Mouse (Mus musculus): ENCODE measurements at regions not wholly inside any gene's neighbourhood (a gene's known extent, or its start where the extent isn't known, plus 50 kb on each side); places are given as distances from the start of the nearest gene placed in this dataset.
A peak's percentile ranks its signal among the peaks of the same experiment; 100 is the strongest.

DNA sequence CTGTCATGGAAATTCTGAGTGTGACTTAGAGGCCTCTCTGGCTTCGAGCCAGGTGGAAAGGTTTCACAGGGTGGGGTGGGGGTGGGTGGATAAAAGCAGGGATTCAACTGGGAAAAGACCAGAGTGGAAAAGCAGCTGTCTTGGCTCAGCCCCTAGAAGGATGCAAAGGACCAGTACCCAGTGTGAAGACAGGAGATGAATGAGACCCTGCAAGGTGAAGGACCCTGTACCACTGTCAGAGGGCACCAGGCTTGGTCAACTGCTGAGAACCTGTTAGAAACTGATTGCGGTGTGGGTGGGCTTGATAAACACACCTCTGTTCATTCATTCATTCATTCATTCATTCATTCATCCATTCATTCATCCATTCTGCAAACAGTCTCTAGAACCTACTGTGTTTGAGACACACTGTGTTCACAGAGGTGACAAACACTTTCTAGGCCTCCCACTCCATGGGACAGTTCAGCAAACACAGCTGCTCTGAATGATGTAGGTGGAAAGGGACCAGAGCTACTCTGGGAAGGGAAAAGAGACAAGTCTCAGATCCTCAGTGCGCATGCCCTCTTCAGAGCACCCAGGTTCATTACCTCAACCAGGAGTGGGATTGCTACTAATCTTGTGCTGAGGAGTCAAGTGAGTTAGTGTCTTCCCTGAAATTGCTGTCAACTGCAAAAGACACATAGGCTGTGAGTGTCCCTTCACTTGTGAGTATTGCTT, 100.4 kb upstream of the Sesn3 start:
- DNase-seq (ENCODE audit: low spot score in 2 of 2): peak in 1 of 2 experiments; percentile 23

DNA sequence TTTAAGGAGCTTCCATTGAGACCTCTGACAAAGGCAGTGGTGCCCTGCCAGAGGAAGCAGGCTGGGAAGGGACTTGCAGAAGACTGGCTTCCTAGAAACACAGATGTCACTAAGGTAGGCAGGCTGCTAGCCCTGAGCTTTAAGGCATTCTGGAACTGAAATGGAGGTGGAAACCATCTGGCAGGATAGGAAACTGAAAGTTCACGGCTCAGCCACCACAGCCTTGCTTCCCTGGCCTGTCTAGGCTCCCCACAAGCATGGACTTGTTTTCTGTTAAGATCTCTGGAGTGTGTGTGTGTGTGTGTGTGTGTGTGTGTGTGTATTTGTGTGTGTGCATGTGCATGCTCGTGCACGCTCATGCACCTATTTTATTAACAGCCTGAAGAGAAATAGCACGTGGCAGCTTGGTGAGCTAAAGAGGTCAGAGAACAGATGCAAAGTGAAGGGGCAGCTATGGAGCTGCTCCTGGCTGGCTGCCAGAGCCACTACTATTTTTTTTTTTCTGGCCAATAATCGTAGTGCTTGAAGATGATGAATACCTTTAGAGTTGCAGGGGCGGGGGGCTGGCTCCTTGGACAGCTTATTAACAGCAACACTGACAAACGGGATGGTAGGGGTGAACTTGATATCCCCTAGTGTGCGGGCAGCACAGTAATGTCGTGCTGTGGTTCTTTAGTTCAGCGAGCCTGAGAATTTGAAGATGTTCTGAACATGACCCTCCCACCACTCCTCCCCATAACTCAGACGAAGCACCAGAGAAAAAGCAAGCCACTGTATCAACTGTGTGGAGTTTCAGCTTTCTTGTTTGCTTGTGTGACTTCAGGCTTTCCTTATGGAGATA, 99.6 kb upstream of the Sesn3 start:
- DNase-seq (ENCODE audit: low spot score in 2 of 2): peak in 1 of 2 experiments; percentile 51

DNA sequence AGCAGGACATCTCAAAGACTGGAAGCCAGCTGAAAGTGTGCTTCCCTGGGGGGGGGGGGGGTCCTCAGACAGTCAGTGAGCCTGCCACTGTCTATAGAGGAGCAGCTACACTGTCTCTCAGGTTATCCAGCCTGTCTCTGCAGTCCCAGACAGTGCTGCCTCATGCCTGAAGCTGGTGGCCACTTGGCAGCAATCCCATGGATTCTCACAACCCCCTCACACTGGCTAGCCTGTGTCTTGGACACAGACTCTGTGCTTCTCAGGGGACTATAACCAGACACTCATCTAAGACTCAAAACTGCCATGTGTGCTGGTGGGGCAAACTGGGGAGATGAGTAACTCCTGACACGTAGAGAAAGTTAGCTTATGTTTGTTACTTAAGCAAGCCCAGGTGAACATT, 95.1 kb upstream of the Sesn3 start:
- no peak for DNase-seq (ENCODE audit: low spot score in 2 of 2)

DNA sequence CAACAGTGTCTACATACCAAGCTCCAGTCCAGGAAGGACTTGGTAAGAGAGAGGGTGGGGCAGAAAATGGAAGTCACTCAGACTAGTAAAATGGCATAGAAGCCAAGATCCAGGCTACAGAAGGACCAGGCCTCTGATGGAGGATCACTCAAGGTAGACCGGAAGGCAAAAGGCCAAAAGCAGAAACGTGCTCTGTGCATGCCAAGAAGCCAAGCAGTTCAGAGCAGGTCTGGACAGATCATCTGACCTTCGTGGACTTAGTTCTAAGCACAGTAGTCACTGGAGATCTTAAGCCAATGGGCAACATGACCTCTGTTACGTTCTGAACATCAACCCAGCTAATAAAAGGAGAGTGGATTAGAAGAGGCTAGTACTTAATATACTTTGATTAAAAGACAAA, 90.6 kb upstream of the Sesn3 start:
- DNase-seq (ENCODE audit: low spot score in 2 of 2): no peak

DNA sequence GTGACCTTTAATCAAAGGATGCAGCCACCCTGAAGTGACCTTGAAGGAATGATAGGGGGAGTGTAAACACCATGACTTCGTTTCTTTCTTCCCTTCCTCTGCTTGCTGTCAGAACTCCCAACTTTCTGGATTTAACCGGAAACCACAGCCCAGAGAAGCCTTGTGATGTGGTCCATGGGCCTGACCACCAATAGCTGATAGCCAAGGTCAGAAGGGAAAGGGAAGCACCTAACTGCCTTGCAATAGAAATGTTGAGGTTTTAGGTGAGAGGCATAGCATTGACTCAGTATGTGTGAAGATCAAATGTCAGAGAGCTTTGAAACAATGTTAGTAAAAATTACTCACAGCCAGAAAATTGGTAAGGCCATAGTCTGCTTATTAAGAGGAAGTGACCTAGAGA, 89.2 kb upstream of the Sesn3 start:
- no peak for DNase-seq (ENCODE audit: low spot score in 2 of 2)

DNA sequence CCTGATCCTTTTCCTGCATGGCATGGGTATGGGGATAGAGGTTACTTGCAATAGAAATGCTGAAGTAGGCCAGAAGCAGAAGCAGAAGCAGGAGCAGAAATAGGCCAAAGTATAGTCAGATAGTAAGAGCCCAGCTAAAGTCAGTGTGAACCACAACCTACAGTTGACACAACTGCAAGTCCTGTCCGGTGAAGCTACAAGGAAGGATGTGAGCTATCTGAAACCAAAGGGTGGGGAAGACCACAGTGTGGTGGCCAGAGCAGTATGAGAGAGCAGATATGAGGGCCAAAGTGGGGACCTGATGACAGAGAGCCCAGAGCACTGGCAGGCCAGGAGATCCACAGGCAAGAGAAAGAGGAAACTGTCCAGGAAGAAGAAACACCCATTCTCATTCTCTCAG, 87.1 kb upstream of the Sesn3 start:
- no peak for DNase-seq (ENCODE audit: low spot score in 2 of 2)

DNA sequence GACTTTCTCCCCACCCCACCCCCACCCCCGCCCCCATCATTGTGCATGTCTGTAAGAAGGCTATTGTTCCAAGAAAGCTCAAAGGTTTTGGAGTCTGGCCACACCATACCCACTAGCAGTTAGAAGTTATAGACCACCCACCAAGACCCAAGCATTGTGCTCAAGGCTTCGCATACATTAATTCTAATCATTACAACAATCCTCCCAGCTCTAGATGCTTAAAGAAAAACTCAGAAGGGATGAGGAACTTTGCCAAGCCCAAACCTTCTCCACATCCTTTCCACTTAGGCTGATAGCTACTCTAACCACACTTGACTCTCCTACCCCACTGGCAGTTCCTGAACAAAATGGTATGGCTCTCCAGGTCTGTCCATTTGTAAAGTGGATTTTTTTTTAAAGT, 86.4 kb upstream of the Sesn3 start:
- no peak for DNase-seq (ENCODE audit: low spot score in 2 of 2)

DNA sequence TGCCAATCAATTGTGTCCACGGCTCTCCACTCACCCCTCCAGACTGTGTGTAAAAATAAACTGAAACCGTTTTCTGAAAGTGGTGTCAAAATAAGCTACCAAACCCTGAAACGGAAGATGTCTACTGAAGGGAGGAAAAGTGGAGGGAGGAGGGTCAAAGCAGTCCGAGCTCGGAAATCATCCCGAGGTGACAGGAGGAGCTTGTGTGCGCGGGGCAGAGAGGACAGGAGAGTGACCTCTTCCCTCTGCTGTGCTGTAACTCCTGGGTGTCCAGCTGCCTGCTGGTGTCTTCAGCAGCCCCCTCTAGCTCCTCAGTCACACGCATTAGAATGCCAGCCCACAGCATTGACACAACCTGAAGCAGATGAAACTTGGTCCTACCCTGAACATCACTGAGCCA, 84.2 kb upstream of the Sesn3 start:
- DNase-seq (ENCODE audit: low spot score in 2 of 2): no peak

DNA sequence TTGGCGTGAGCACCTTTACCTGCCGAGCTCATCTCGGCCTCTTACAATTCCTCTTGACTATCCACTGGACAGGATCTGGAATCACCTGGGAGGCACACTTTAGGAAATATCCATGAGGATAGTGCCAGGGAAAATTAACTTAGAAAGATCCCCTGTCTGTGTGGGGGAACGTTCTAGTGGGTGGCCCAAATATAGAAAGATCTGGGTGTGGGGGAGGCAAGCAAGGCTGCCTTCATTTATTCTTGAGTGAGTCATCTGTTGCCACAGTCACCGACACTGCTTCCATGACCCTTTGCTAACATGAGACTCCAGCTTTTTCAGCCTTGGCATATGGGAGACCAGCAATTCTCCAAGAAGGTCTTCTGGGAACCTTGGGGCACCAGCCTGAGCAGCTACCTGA, 80.1 kb upstream of the Sesn3 start:
- DNase-seq (ENCODE audit: low spot score in 2 of 2): no peak

DNA sequence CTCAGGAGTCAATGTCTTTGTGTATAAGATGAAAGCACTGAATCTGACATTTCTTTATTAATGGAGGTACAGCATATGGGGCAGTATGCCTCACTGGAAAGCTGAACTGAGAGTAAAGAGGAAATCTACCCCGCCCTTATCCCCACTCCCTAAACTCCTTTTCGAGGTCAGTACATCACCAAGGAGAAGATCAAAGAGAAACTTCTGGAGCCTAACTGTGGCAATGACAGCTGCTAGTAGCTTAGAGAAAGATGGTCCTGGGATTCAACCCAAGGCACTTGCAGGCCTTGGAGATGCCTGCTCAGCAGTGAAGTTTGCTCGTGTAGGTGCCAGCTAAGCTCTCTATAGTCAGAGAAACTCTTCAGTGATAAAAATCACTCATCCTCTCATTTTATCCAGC, 75.8 kb upstream of the Sesn3 start:
- DNase-seq (ENCODE audit: low spot score in 2 of 2): no peak

DNA sequence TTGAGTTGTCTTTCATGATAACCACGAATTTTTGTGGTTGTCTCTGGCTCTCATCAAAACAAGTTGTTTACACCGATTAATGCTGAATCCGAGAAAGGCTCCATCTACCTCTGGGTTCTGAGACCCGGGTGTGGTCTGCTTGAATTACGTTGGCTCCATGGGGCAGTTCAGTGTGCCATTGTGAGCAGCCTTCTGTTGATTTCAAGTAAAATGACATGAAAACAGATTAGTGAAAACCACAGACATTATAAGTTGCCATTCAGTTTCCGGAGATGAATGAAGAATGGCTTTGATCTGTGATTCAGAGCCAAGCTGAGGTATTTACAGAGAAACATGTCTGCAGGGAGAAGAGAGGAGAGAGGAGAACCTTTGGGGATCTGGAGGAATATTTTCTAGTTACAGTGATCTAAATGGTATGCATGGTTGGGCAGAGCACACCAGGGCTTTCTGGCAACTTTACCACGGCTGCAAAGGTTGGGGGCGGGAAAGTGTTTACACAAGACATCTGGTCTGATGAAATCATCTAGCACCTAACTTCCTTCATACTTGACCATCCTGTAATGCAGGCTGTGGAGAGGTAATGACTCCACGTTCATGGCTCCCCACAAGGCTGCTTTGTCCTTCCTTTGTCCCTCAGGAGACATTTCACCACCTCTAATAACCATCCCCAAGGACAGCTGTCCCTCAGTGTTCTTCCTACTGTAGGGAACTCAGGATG, 74.7 kb upstream of the Sesn3 start:
- DNase-seq (ENCODE audit: low spot score in 2 of 2): no peak

DNA sequence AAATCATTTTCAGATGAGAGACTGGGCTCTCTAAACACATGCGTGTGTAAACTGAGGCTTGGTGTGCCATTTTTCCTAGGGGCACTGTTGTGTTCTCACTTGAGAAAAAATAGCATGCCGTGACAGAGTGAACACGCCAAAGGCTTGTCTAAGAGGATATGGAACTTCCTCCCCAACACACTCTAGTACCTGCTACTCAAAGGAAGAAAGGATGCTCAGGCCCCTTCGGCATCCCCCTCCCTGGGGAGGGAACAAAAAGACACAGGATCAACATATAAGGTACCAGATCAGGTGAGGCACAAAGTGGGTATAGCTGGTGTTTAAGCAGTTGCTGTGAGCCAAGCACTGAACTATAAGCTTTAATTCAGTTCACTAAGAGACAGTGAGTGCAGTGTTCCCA, 74.0 kb upstream of the Sesn3 start:
- no peak for DNase-seq (ENCODE audit: low spot score in 2 of 2)

DNA sequence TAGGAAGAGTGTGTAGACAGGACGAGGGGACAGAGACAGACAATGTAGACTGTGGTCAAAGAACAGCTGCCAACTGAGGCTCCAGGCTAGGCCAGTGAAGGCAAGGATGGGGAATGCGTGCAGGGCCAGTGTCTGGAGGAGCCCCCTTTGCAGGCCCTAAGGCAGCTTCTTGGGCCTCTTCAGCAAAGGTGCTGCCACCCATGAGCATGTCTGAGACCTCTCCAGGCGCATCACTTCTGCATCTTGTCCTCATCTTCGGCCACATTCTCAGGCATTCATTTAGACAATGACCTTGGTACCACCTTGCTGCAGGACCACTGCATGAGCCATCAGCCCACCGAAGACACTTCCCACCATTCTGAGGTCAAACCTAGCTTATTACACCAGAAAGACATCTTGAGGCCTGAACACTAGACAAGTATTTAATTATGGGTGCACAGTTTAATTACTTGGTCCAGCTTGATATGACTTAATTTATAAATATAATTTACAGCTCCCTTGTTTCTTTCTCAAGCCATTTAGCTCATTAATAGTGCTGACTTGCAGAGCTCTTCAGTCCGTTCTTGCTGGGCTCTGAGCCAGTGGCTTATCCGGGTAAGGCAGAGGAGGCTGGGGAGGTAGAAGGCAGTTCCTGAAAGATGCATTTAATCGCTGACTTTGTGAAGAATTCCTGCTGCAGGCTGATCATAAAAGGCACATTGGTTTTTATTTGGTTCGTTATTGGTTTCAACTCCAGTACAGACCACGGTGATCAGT, 72.1 kb upstream of the Sesn3 start:
- DNase-seq (ENCODE audit: low spot score in 2 of 2): no peak

DNA sequence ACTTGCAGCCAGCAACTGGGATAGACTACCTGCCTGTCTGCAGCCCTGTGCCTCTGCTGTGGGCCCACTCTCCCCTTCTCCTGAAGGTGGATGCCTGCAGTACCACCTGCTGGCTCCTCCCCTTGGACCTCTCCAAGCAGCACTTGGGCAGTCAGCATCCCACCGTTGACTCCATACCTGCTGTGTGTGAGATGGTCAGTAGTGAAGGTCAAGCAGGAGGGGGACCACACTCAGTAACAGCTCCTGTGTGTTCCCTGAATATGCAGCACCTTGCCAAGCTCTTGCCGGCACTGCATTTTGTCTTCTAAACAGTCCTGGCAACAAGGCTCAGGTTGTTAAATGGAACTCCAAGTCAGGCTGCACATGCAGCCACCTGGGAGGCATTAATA, 71.6 kb upstream of the Sesn3 start:
- DNase-seq (ENCODE audit: low spot score in 2 of 2): no peak

DNA sequence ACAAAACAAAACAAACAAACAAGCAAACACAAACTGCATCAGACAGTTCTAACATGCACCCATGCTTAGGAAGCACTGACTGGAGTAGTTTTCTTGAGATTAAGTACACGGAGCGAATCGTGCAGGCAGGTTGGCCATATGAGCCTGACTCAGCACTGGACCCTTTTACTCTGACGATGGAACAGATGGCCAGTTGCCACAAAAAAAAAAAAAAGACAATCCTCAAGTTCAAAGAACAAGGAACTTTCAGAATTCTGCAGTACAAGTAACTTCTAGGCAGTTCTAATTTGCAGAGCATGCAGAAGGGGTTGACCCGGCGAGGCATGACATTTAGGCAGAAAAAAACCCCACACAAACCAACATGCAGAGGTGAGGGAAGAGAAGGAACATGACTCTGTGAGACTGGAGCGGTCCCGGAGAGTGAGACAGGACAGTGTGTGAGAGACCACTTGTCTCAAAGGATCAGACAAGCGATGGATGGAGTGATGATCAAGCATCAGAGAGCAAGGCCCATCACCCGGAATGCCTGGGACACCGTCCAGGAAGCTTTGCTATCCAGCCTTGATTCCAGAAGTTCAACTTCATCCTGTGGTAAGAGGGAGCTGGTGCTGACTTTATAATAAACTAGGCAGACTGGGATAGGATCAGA, 71.0 kb upstream of the Sesn3 start:
- DNase-seq (ENCODE audit: low spot score in 2 of 2): no peak

DNA sequence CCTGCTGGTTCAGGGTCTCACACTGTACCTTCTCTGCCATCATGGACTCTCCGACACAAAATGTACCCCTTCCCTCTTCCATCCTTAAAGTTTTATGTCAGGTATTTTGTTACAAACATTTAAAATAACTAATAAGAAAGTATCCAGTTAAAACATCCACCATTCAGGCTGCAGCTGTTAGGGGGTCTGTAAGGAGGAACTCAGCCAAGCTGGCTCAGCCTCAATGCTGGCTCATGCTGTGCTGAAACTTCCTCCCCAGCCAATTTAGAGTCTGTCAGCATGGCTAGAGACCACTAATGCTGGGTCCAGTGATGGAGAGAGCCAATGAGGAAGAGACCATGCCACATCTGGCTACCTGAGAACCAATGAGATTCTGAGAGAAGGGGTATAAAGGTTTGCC, 70.0 kb upstream of the Sesn3 start:
- no peak for DNase-seq (ENCODE audit: low spot score in 2 of 2)

DNA sequence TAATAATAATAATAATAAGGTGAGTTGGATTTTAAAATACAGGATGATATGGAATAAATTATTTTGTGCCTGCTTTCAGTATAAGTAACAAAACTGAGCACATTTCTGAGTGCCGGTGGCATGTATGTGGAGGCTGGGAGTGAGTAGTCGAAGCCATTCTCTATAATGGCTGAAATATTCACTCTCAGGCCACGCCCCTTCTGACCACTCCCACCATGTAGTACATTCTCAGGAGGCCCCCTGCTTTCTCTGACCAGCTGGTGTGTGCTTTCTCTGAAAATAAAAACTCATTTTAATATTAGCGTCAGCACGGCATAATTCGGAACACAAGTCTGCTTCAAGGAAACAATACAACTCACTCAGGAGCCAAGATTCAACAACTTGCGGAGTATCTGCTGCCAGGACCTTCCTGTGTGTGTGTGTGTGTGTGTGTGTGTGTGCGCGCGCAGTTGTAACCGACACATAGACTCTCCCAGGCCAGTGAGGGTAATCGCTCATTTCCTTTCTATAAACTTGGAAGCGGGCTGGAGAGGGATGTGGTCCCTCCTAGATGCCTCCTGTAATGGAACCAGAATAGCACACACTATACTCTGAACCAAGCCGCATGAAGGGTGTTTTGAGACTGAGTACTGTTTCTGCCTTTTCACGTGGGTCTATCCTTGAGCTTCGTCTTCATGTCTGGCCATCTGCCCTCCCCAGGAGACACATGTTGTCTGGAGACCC, 67.9 kb upstream of the Sesn3 start:
- no peak for DNase-seq (ENCODE audit: low spot score in 2 of 2)

DNA sequence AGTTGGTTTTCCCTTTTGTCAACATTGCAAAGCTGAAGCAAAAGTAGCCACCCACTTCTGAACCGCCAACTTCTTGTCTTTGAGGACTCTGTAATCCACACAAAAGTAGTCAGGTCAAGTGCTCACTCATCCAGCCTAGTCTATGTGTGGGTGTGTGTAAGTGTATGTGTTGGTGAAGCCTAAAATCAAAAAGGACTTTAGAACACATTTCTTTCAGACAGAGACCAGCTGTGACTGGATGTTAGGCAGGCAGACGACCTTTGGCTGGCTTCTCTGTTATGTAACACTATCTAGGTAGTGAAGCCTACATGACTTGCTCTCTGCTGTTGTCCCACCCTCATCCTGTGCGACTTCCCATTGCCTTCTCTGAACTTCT, 67.3 kb upstream of the Sesn3 start:
- DNase-seq (ENCODE audit: low spot score in 2 of 2): peak in 1 of 2 experiments; percentile 36

DNA sequence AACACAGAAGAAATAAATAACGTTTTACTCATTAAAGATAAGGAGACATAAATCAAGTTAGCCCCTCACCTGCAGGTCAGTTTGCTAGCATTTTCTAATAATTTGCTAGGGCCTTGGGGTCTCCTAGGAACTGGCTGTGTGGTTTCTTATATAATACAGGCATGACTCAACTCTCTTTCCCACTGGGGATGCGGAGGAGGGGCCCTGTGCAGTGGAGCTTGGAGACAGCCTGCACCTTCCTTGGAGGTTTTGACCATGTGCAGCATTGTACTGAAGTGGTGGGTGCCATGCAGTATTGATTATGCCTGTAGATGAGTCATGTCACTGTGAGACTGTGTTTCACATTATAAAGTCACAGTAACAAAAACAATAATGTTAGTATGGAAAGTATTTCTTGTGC, 61.6 kb upstream of the Sesn3 start:
- DNase-seq (ENCODE audit: low spot score in 2 of 2): peak in 1 of 2 experiments; percentile 37

DNA sequence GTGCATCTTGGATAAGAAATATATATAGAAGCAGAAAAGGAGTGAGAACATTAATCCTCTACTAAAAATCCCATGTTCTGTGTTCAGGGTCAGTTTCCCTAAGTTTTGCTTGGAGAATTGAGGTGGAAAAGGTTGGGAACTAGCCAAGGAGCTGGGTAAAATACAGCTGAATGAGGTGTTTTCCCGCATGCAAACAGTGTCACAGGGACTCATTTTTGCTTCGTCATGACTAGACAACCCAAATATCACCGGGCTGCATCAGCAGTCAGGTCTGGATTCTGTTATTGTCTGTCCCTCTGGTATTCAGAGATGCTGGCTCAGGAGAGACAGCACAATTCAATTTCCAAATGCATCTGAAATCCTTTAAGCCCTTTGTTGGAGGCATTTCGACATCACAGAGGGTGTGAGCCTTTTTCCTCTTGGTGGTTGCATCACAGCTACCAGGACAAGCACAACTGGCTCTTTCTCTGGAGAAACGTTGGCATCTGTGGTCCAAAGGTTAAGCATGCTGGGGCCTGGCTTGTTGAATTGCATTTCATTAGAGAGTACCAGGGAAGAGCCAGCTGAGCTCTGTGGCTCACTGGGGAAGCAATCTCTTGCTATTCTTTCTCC, 59.6 kb upstream of the Sesn3 start:
- no peak for DNase-seq (ENCODE audit: low spot score in 2 of 2)

All from frontal cortex, postnatal 36 days (tissue).